Mouse (Mus musculus) c-Kit-negative CD71-positive TER-119-positive erythroid progenitor cells, embryonic 14.5 days (primary cell): ENCODE results near the gene Ints12.
A peak's percentile ranks its signal among the peaks of the same experiment; 100 is the strongest.

Source experiments
- DNase-seq: peaks from one replicate; pipeline ENCODE4 v3.0.0-alpha.2; 2013; ENCODE audit warnings: low read depth, low spot score

The Ints12 gene

DNA sequence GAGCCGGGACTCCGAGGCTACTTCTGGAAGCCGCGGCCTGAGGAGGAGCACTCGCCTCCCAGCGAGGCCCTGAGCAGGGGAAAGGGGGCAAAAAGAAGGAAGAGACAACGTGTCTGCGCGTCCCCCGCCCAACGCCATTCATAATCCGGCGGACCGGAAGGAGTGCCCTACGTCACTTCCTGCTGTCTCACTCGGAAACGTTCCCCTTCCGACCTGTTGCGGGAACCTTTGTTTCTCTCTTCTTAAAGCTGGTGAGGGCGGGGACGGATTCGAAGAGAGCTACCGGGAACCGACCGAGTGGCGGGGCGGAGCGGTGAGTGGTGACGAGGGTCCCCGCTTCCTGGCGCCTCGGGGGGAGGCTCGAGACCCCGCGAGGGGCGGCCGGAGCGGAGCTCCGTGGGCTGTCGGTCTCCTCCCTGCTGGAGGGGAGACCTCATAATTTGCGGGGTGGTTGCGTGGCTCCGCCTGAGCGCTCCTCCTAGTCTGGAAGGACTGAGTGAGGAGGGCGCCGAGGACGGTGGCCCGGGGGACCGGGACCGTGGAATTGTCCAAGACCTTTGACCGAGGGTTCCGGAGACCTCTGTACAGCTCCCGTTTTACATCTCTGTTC is at the start of gene Ints12, which contains the start of gene Gstcd:
Gene Ints12, plus strand, starts transcription at position 177 of the 610 bp plus-strand sequence.
Gene Gstcd, minus strand, starts transcription at position 370 of the 610 bp plus-strand sequence.
- DNase-seq, result peak; percentile 86

GRCm38 (mm10) chr3:133052068-133052467 is 39.6 kb upstream of the Ints12 start:
- no peak for DNase-seq

DNA sequence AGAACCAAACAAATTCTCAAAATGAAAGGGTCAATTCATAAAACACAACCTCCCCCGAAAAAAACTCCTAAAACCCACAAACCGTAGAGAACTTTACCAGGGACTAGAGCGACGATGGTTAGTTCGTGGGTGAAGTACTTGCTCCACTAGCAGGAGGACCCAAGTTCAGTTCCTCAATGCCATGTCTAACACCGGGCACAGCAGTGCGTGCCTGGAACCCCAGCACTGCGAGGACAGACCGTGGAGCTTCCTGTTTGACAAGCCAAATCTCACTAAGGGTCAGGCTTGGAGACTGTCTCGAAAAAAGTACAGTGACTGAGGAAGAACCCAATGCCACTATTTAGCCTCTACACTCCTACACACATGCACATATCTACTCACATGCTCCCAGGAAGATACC is 16.1 kb upstream of the Ints12 start:
- no peak for DNase-seq

- no peak for DNase-seq
Measured at GRCm38 (mm10) chr3:133082736-133083135, 8.9 kb upstream of the Ints12 start.

DNA sequence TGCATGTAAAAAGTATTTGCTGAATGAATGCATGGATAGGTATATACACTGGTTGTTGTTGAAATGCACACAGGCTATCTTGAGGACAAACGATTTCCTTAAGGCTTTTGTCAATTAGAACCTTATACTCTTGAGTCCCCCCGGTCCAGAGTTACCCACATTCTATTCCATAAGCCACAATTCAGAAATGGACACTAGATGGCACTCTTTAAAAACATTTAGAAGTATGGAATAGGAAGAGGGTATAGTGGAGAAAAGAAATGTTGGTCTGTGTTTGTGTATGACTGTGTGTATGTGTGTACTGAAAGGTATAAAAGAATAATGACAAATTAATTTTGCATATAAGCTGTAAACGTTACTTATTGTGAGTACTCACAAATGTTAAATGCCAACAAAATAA is 5.8 kb upstream of the Ints12 start:
- peak; percentile 17 for DNase-seq

DNA sequence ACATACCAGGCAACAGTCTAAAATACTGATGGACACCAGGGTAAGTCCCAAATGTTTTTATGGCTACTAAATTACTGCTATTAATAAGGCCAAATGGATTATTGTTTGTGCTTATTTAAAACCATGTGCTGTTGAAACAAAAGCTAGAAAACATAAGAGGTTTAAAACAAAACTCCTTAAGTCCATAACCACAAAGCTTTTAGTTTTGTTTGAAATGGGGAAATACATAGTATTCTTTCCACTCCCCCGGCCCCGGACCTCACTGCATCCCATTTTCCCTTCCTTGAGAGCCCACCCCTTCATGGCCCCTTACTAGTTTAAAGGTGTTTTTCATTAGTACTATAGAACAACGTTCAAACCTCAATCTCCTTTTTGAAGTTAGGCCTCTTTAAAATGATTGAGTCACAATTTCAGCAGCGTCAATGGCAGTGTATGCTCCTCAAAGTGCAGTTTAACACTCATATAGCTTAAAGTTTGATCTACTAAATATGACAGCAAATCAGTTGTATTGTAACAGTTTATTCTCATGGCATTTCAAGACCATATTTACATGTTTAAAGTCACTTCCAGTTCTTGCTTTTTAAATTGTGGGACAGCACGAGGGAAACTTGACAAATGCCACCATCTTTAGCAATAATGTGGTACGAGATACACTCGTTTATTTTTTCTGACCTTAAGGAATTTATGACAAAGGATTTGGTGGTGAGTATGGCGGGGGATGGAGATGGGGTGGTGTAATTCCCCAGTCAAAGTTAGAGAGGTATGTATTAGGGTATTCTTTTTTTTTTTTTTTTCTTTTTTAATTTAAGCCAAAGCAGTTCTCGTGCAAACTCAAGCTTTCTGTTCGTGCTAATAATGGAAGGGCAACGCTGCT is 1.2 kb upstream of the Ints12 start:
- DNase-seq, result no peak

DNA sequence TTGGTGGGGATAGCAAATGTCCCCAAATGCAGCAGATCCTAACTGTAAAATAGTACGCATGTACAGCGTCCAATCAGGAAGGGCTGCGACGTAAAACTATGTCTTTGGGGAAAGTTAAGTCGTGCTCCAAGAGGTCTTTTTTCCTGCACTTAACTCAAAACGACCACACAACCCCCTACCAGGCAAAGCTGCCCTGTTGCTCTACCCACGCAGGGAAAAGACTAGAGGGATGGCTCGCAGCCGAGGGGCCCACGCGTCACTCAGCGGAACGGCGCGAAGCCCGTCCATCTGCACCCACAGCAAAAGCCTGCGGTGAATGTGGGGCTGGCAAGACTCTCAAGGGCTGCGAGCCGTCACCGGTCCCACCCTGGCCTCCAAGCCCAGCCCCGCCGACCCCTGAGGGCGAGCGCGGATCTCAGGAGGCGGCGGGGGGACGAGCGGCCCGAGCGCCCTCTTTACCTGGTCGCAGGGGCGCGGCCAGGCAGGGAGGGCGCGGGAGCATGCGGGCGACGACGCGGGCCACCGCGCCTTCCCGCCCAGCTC is 448 bp upstream of the Ints12 start:
- peak; percentile 34 for DNase-seq

DNA sequence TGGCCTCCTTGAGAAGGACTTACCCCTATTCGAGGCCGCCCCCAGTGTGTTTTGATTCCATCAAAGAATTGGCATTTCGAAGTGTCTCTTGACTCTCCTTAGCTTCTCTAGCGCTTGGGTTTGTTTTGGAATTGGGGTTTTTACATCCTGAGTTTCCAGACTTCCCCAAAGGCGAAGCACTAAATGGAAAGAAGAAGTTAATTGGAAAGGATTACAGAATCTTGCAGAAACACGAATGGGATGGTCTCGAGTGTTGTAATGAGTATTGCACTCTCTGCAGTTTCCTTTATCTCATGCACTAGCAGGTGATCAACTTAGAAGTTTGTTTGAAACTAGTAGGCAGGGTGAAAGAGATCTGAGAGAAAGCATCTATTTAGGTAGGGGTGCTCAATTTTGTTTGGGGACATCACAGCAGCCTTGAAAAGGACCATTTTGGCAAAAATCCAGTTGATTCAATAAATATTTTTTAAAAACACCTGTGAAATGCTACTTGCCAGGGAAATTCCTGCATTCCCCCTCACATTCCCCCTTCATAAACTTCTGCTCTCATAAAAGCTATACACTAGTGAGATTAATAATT is 724 bp downstream of the Ints12 start:
- DNase-seq, result no peak

DNA sequence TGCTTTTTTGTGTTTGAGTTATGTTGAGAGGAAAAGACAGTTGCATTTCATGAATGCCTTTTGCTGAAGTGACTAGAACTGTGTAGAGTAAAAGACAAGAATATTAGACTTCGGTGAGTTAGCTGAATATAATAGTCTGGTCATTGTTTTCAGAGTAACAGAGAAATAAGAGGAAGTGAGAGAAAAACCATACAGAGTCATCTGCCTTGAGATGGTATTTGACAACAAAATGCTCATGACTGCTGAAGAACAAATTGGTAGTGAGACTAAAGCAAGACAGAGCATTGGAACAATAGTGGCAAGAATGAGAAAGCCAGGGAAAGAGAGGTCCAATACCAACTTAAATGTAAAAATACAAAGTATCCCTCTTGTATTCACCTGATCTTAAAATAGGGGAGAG is 1.3 kb downstream of the Ints12 start:
- no peak for DNase-seq

DNA sequence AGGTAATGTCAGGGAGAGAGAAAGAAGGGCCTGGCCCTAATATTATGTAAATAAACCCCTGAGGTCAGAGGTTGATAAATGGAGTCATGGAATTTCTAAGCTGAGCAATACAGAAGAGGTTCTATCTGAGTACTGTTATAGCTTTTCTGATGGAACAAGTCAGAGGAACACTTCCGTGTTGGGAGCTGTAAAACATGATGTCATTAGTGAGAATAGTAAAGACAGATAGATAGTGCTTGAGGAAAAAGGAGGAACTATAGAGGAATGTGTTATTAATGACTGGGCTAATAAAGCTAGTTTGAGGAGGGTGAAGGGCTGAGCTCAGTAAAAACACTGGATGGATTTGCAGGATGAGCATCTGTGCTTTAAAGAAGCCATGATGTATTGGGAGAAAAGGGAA is 2.7 kb downstream of the Ints12 start:
- DNase-seq, result no peak

- DNase-seq, result no peak
Measured at GRCm38 (mm10) chr3:133097936-133098335, 6.3 kb downstream of the Ints12 start.

DNA sequence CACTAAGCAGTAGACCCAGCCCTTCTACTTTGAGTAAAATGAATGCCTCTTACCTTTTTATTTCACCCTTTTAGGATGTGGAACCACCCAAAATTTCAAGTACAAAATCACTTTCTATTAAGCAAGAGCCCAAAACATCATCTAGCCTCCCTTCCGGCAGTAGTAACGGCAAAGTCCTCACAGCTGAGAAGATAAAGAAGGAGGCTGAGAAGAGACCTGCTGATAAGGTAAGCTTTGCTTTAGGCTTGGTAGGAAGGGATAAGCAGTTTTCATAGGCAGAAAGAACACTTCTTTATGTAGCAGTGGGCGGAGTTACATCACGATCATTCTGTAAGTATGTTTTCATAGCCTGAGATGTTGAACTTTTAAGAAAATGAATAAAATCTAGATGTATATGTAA is 6.7 kb downstream of the Ints12 start:
- DNase-seq, result no peak

DNA sequence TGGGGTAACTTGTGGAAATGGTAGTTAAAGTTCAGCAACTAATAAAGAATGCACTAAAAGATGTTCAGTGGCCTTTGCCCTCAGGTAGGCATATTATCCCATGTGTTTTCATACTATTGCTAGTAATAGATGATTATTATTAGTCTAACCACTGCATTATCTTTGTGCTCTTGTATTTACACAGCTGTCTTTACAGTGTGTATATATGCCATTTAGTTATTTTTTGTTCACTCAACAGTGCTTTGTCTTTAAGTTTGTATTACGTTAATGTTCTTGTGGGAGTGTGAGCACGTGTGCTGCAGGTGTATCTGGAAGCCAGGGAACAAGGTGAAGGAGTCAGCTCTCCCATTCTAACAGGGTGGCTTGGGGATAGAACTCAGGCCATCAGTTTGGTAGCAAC is 7.3 kb downstream of the Ints12 start:
- no peak for DNase-seq

DNA sequence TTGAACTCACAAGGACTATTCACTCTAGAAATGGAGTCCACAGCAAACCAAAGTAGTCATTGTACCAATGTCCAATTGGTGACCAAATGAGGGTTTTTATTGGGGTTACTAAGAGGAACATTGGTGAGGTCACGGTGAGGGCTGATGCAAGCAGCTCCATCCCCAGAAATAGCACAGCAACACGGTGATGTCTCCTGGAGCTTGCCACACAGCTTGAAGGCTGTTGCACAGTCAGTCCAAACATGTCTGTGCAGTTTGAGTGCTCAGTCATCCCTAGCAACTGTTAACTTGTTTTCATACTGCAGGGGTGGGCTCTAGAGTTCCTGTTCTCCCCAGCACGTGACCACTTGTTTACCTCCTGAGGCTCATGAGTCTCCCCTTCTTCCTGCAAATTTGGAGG is 12.1 kb downstream of the Ints12 start:
- DNase-seq, result no peak

- DNase-seq, result no peak
Measured at GRCm38 (mm10) chr3:133104436-133104835, 12.8 kb downstream of the Ints12 start.

GRCm38 (mm10) chr3:133108731-133109130 is 17.1 kb downstream of the Ints12 start:
- no peak for DNase-seq

DNA sequence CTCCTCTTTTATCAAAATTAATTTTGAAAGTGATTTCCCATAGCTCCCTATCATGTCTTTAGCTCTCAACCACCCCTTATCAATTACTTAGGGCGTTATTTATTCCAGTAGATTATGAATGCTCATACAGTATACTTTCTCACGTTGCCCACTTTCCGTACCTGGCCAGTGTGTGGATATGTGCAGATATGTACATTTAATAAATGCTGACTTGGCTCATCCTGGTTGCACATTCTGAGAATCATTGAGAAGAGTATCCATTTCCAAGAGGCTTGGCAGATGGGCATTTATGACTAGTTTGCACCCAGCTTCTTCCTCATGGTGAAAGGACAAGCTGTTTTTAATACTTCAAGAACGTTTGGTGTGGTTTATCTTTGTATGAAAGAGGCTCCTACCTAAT is 18.2 kb downstream of the Ints12 start:
- DNase-seq, result no peak

DNA sequence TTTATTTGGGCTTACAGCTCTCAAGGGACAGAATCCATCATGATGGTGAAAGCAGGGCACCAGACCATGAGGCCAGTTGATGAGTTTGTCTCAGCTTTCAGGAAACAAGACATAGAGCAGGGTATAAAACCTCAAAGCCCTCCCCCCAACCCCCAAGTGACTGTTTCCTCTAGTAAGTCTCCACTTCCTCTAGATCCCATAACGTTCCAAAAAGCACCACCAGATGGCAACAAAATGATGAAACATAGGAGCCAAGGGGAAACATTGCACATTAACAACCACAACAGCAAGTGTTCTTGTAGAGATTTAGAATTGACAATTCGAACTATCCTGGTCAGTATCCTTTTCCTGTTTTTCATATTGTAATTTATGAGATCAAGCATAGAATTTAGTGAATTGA is 20.1 kb downstream of the Ints12 start:
- DNase-seq, result no peak

DNA sequence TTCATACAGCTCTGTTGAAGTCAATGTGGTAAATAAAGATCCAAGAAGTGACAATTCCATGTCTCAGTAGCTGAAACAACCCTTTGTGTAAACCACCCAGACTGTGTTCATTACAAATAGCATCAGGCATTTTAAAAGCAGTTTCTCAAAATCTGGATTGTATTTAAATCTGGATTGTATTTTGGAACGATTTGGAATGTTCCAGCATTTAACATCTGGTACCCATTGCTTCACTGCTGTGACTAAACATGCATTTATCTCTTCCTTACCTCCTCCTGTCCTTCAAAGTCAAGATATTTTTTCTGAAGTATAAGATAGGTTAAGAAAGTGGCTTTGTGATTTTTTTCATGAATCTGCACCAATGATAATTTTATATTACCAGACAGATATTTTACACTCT is 21.6 kb downstream of the Ints12 start:
- no peak for DNase-seq

GRCm38 (mm10) chr3:133131372-133131771 is 39.7 kb downstream of the Ints12 start:
- no peak for DNase-seq

DNA sequence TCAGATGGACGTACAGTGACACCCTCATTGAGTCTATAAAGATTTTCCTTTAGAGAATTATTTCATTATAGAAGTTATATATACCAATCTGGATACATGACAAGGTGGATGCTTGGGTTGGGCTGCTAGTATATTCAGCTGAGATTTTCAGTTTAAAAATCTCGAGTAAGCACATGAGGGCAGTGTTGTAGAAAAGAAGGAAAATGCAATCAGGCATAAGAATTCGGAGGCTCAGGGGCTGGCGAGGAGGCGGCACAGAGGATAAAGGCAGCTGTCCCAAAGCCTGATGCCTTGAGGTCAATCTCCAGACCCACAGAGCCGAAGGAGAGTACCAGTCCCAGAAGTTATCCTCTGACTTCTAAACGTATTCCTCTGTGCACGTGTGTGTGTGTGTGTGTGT is 41.0 kb downstream of the Ints12 start:
- DNase-seq, result no peak

DNA sequence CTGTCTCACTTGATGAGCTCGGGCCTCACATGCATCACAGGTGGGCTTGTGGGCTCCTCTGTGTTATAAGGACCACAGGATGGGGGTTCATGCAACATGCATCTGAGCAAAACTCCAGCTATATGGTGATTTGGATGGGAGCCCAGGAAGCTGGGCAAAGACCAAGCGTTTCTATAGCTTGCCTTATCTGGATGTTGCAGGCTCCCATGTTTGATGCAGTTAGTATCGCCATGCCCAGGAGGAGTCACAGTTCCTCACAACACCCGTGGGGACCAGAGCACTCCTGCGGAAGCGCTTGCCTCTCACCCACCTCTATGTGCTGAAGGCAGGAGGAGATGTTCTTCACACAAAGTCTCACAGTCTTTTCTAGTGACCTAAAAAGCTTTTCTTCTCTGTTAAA is 50.2 kb downstream of the Ints12 start:
- no peak for DNase-seq
